Mouse (Mus musculus): ENCODE data around the gene Cblb. TPM values are rescaled to one million over a fixed set of nuclear protein-coding genes. Genes with fewer than 3 reads are reported as not detected.

Cblb gene
- polyA plus RNA-seq, 1 experiment from 2014 or later, result 8.1 TPM

GRCm38 (mm10) chr16:52023417-52023816, 7.6 kb upstream of the Cblb start:
- Histone ChIP-seq H3K9me3 (no peaks in the 10 kb centered on the region), H3K27me3 (replicated peaks) (no peaks in the 10 kb centered on the region), H3K4me2 (no peak overlapping the region), H3K36me3 (no peaks in the 10 kb centered on the region), H3K9ac (no peak overlapping the region), H3K4me3 (replicated peaks) (no peak overlapping the region), H3K27ac (no peak overlapping the region), H3K4me1 (no peaks in the 10 kb centered on the region)
- 79% methylated on average over 5 of the region's 5 CpGs for WGBS
- ATAC-seq (ENCODE audit: insufficient read depth, low FRiP score, low read depth), result no peak

GRCm38 (mm10) chr16:52027326-52027725, 3.7 kb upstream of the Cblb start:
- 87% methylated on average over 4 of the region's 4 CpGs for WGBS
- ATAC-seq (ENCODE audit: insufficient read depth, low FRiP score, low read depth), result no peak
- H3K9ac ChIP-seq, result no peak overlapping the region
- peaks cover 3% of the 10 kb centered on the region; the same call in 1 of the 2 replicates for H3K4me1 ChIP-seq
- no peak overlapping the region for H3K4me3 ChIP-seq (replicated peaks)
- no peak overlapping the region for H3K4me2 ChIP-seq
- H3K9me3 ChIP-seq, result no peaks in the 10 kb centered on the region
- no peaks in the 10 kb centered on the region for H3K36me3 ChIP-seq
- H3K27ac ChIP-seq, result no peak overlapping the region
- no peaks in the 10 kb centered on the region for H3K27me3 ChIP-seq (replicated peaks)

GRCm38 (mm10) chr16:52029001-52029400, 2.0 kb upstream of the Cblb start:
- no peak for ATAC-seq (ENCODE audit: insufficient read depth, low FRiP score, low read depth)
- Histone ChIP-seq H3K36me3 (no peaks in the 10 kb centered on the region), H3K27me3 (replicated peaks) (no peaks in the 10 kb centered on the region), H3K9ac (no peak overlapping the region), H3K9me3 (no peaks in the 10 kb centered on the region), H3K4me3 (replicated peaks) (no peak overlapping the region), H3K4me2 (no peak overlapping the region), H3K27ac (no peak overlapping the region), H3K4me1 (peaks cover 6% of the 10 kb centered on the region; the same call in 1 of the 2 replicates)
- WGBS, result 91% methylated on average over 3 of the region's 3 CpGs

GRCm38 (mm10) chr16:52031712-52032251, 757 bp downstream of the Cblb start:
- H3K27ac ChIP-seq, result peak overlapping the region; percentile 99
- H3K4me3 ChIP-seq (replicated peaks), result peak overlapping the region; percentile 92
- no peaks in the 10 kb centered on the region for H3K9me3 ChIP-seq
- peak overlapping the region; percentile 89 for H3K9ac ChIP-seq
- no peaks in the 10 kb centered on the region for H3K36me3 ChIP-seq
- peak; percentile 70 for ATAC-seq (ENCODE audit: insufficient read depth, low FRiP score, low read depth)
- H3K4me2 ChIP-seq, result peak overlapping the region; percentile 54
- no peaks in the 10 kb centered on the region for H3K27me3 ChIP-seq (replicated peaks)
- under 1% methylated on average over 37 of the region's 37 CpGs for WGBS
- H3K4me1 ChIP-seq, result peaks cover 6% of the 10 kb centered on the region; the same call in 1 of the 2 replicates

- no peaks in the 10 kb centered on the region for H3K36me3 ChIP-seq
- WGBS, result 16% methylated on average over 29 of the region's 29 CpGs
- no peaks in the 10 kb centered on the region for H3K27me3 ChIP-seq (replicated peaks)
- H3K27ac ChIP-seq, result peak overlapping the region; percentile 99
- H3K4me1 ChIP-seq, result peaks cover 6% of the 10 kb centered on the region; the same call in 1 of the 2 replicates
- ATAC-seq (ENCODE audit: insufficient read depth, low FRiP score, low read depth), result no peak
- H3K4me3 ChIP-seq (replicated peaks), result peak overlapping the region; percentile 92
- no peaks in the 10 kb centered on the region for H3K9me3 ChIP-seq
- peak overlapping the region; percentile 89; the same call in 1 of the 2 replicates for H3K9ac ChIP-seq
- H3K4me2 ChIP-seq, result peak overlapping the region; percentile 54
These were observed 1.6 kb downstream of the Cblb start for GRCm38 (mm10) chr16:52032376-52033330.

- H3K4me2 ChIP-seq, result peak overlapping the region; percentile 54; the same call in 1 of the 2 replicates
- H3K4me3 ChIP-seq (replicated peaks), result no peak overlapping the region
- H3K9ac ChIP-seq, result no peak overlapping the region
- no peak overlapping the region for H3K27ac ChIP-seq
- peaks cover 6% of the 10 kb centered on the region; the same call in 1 of the 2 replicates for H3K4me1 ChIP-seq
- H3K27me3 ChIP-seq (replicated peaks), result no peaks in the 10 kb centered on the region
- H3K9me3 ChIP-seq, result no peaks in the 10 kb centered on the region
- ATAC-seq (ENCODE audit: insufficient read depth, low FRiP score, low read depth), result no peak
- 82% methylated on average over 4 of the region's 4 CpGs for WGBS
- no peaks in the 10 kb centered on the region for H3K36me3 ChIP-seq
These were observed 2.6 kb downstream of the Cblb start for GRCm38 (mm10) chr16:52033381-52034315.

- 83% methylated on average over 5 of the region's 5 CpGs for WGBS
- no peak overlapping the region for H3K4me2 ChIP-seq
- no peaks in the 10 kb centered on the region for H3K36me3 ChIP-seq
- no peak overlapping the region for H3K4me3 ChIP-seq (replicated peaks)
- H3K27me3 ChIP-seq (replicated peaks), result no peaks in the 10 kb centered on the region
- no peaks in the 10 kb centered on the region for H3K9me3 ChIP-seq
- no peak for ATAC-seq (ENCODE audit: insufficient read depth, low FRiP score, low read depth)
- H3K27ac ChIP-seq, result no peak overlapping the region
- no peak overlapping the region for H3K9ac ChIP-seq
- peaks cover 6% of the 10 kb centered on the region; the same call in 1 of the 2 replicates for H3K4me1 ChIP-seq
These were observed 3.3 kb downstream of the Cblb start for GRCm38 (mm10) chr16:52034356-52034755.

GRCm38 (mm10) chr16:52036295-52036694, 5.3 kb downstream of the Cblb start:
- 76% methylated on average over 3 of the region's 3 CpGs for WGBS
- Histone ChIP-seq H3K27ac (no peak overlapping the region), H3K4me1 (0 out of 2 replicates have a peak, but pooled peaks cover 4% of the 10 kb centered on the region), H3K9ac (no peak overlapping the region), H3K27me3 (replicated peaks) (no peaks in the 10 kb centered on the region), H3K4me2 (no peak overlapping the region), H3K9me3 (no peaks in the 10 kb centered on the region), H3K4me3 (replicated peaks) (no peak overlapping the region), H3K36me3 (no peaks in the 10 kb centered on the region)
- ATAC-seq (ENCODE audit: insufficient read depth, low FRiP score, low read depth), result no peak

GRCm38 (mm10) chr16:52038283-52038682, 7.3 kb downstream of the Cblb start:
- Histone ChIP-seq H3K4me1 (0 out of 2 replicates have a peak, but pooled peaks cover 5% of the 10 kb centered on the region), H3K27ac (no peak overlapping the region), H3K4me3 (replicated peaks) (no peak overlapping the region), H3K27me3 (replicated peaks) (no peaks in the 10 kb centered on the region), H3K9ac (no peak overlapping the region), H3K36me3 (no peaks in the 10 kb centered on the region), H3K4me2 (no peak overlapping the region), H3K9me3 (no peaks in the 10 kb centered on the region)
- no peak for ATAC-seq (ENCODE audit: insufficient read depth, low FRiP score, low read depth)
- 93% methylated on average over 4 of the region's 4 CpGs for WGBS

- H3K4me3 ChIP-seq (replicated peaks), result no peak overlapping the region
- 83% methylated on average over 2 of the region's 2 CpGs for WGBS
- no peak overlapping the region for H3K9ac ChIP-seq
- no peaks in the 10 kb centered on the region for H3K36me3 ChIP-seq
- H3K27ac ChIP-seq, result no peak overlapping the region
- H3K4me1 ChIP-seq, result 0 out of 2 replicates have a peak, but pooled peaks cover 5% of the 10 kb centered on the region
- no peaks in the 10 kb centered on the region for H3K9me3 ChIP-seq
- H3K4me2 ChIP-seq, result no peak overlapping the region
- H3K27me3 ChIP-seq (replicated peaks), result no peaks in the 10 kb centered on the region
- ATAC-seq (ENCODE audit: insufficient read depth, low FRiP score, low read depth), result no peak
These were observed 7.8 kb downstream of the Cblb start for GRCm38 (mm10) chr16:52038821-52039220.

GRCm38 (mm10) chr16:52040937-52041336, 9.9 kb downstream of the Cblb start:
- no peak for ATAC-seq (ENCODE audit: insufficient read depth, low FRiP score, low read depth)
- Histone ChIP-seq H3K4me1 (0 out of 2 replicates have a peak, but pooled peaks cover 5% of the 10 kb centered on the region), H3K4me2 (no peak overlapping the region), H3K4me3 (replicated peaks) (no peak overlapping the region), H3K9me3 (no peaks in the 10 kb centered on the region), H3K27me3 (replicated peaks) (no peaks in the 10 kb centered on the region), H3K36me3 (no peaks in the 10 kb centered on the region), H3K27ac (no peak overlapping the region), H3K9ac (no peak overlapping the region)
- WGBS, result 87% methylated on average over 4 of the region's 4 CpGs

All from stomach, embryonic 15.5 days (tissue).